Mouse (Mus musculus) C2C12 (cell line): ENCODE data around the gene Fcamr. TPM values are rescaled to one million over a fixed set of nuclear protein-coding genes. Genes with fewer than 3 reads are reported as not detected.

Source experiments
- H3K27me3 ChIP-seq: one replicate; pipeline ENCODE4 v1.6.1; 2011; ENCODE audit not compliant: control insufficient read depth, insufficient read depth, insufficient read length
- H3K36me3 ChIP-seq: one replicate; pipeline ENCODE4 v1.6.1; 2011; ENCODE audit not compliant: control insufficient read depth, insufficient read depth
- H3K4me3 ChIP-seq: one replicate; pipeline ENCODE4 v1.5.1; 2011; ENCODE audit warnings: mild to moderate bottlenecking, control low read depth; ENCODE audit not compliant: poor library complexity, insufficient read depth, severe bottlenecking
- H3K79me2 ChIP-seq: one replicate; pipeline ENCODE4 v1.6.1; 2011; ENCODE audit not compliant: control insufficient read depth, insufficient read depth
- H3K79me3 ChIP-seq: one replicate; pipeline ENCODE4 v1.6.1; 2011; ENCODE audit warnings: low read depth, control low read depth
- H3ac ChIP-seq: one replicate; pipeline ENCODE3; 2011; ENCODE audit warnings: low read depth; ENCODE audit not compliant: control insufficient read depth, insufficient read length
- CEBPB ChIP-seq: IDR thresholded peaks from one replicate; pipeline ENCODE4 v1.6.1; 2011; ENCODE audit warnings: low read depth, mild to moderate bottlenecking, control low read depth, moderate library complexity
- CTCF ChIP-seq: IDR thresholded peaks from one replicate; pipeline ENCODE4 v1.5.1; 2011; ENCODE audit not compliant: control insufficient read depth, insufficient read depth, insufficient read length
- FOSL1 ChIP-seq: IDR thresholded peaks from one replicate; pipeline ENCODE4 v1.8.0; 2011; ENCODE audit warnings: mild to moderate bottlenecking, low read length; ENCODE audit not compliant: poor library complexity, insufficient read depth, severe bottlenecking
- MAX ChIP-seq: IDR thresholded peaks from one replicate; pipeline ENCODE4 v1.6.1; 2011; ENCODE audit warnings: mild to moderate bottlenecking, control low read depth
- MYOD1 ChIP-seq: IDR thresholded peaks from one replicate; pipeline ENCODE4 v1.6.1; 2011; ENCODE audit warnings: low read depth; ENCODE audit not compliant: control insufficient read depth, insufficient read length
- MYOG ChIP-seq: IDR thresholded peaks from one replicate; pipeline ENCODE4 v1.6.1; 2011; ENCODE audit not compliant: control insufficient read depth, insufficient read length; ENCODE audit errors: extremely low read depth
- USF1 ChIP-seq: IDR thresholded peaks from one replicate; pipeline ENCODE4 v1.6.1; 2011; ENCODE audit warnings: low read depth, mild to moderate bottlenecking, control low read depth, moderate library complexity
- polyA plus RNA-seq: library from polyadenylated mRNA; unstranded; fragments of >200 nt; fragmentation: generic; extraction: Trizol; gene quantifications from one replicate; pipeline ENCODE4 v1.2.1, GENCODE M21; 2012; ENCODE audit warnings: missing spikeins

The Fcamr gene
- polyA plus RNA-seq, 1 experiment = not detected

DNA sequence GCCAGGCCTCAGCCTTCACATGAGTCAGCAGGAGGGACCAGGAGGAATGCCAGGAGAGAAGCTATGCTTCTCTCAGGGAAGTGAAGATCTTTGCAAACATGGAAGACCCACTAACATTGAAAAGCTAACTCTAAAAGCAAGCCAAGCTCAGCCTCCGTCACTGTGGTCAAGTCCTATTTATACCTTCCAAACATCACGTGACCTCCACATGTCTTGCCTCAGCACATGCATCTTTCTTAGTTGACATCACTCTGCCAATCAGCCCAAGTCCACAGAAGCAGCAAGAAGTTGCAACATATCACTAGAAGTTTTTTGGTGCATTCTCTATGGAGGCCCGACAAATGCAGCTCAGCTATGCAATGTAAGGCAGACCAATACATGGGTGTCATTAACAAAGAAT, 20.8 kb upstream of the Fcamr start:
- Histone ChIP-seq H3ac (no peak overlapping the region), H3K79me3 (no peaks in the 10 kb centered on the region), H3K4me3 (no peak overlapping the region), H3K79me2 (no peaks in the 10 kb centered on the region), H3K36me3 (no peaks in the 10 kb centered on the region), H3K27me3 (peaks cover 11% of the 10 kb centered on the region)
- TF ChIP-seq FOSL1 (no peak), USF1 (no peak), MYOG (no peak), MAX (no peak), MYOD1 (no peak), CEBPB (no peak), CTCF (no peak)

DNA sequence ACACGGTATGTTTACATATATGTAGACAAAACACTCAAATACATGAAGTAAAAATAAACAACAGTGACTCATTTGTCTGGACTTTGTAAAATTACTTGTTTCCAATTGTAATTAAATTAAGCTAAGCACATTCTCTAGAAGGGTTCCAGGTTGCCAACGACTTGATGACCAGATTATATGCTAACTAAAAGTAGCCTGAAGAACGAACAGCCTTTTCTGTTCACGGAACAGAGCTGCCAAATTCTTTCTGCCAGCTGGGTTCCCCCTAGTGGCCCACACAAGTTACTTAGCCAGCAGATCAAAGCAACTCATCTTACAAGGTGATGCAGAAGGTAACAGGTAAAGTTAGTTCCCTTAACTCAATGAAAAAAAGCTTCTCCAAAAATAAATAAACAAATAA, 16.6 kb upstream of the Fcamr start:
- Histone ChIP-seq H3K4me3 (no peak overlapping the region), H3K79me3 (no peaks in the 10 kb centered on the region), H3K27me3 (peaks cover 8% of the 10 kb centered on the region), H3K36me3 (no peaks in the 10 kb centered on the region), H3K79me2 (no peaks in the 10 kb centered on the region), H3ac (no peak overlapping the region)
- no peak for TF ChIP-seq MYOD1
- no peak for TF ChIP-seq CEBPB
- no peak for TF ChIP-seq USF1
- no peak for TF ChIP-seq MAX
- TF ChIP-seq FOSL1 = no peak
- no peak for TF ChIP-seq MYOG
- TF ChIP-seq CTCF = no peak

DNA sequence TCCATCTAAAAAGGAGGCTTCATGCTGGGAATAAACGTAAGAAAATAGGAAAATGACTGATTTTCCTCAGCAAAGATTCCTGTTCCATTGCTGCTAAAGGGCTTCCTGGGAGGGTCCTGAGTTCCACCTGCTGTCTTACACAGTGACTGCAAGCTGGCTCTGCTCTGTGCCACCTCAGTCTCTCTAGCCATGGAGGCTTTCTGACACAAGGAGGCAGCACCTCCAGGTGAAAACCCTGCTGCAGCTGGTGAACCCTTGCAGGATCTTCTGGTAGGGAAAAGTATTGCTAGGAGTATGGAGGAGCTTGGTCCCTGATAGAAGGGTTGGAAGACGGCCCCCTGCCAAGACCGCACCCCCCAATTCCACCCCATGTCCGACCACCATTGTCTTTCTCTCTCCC, 13.7 kb upstream of the Fcamr start:
- no peaks in the 10 kb centered on the region for H3K79me2 ChIP-seq
- peaks cover 4% of the 10 kb centered on the region for H3K27me3 ChIP-seq
- TF ChIP-seq MYOD1 (no peak), FOSL1 (no peak), CEBPB (no peak), USF1 (no peak), MYOG (no peak), CTCF (no peak), MAX (no peak)
- H3ac ChIP-seq = no peak overlapping the region
- H3K36me3 ChIP-seq = no peaks in the 10 kb centered on the region
- H3K4me3 ChIP-seq = no peak overlapping the region
- no peaks in the 10 kb centered on the region for H3K79me3 ChIP-seq

DNA sequence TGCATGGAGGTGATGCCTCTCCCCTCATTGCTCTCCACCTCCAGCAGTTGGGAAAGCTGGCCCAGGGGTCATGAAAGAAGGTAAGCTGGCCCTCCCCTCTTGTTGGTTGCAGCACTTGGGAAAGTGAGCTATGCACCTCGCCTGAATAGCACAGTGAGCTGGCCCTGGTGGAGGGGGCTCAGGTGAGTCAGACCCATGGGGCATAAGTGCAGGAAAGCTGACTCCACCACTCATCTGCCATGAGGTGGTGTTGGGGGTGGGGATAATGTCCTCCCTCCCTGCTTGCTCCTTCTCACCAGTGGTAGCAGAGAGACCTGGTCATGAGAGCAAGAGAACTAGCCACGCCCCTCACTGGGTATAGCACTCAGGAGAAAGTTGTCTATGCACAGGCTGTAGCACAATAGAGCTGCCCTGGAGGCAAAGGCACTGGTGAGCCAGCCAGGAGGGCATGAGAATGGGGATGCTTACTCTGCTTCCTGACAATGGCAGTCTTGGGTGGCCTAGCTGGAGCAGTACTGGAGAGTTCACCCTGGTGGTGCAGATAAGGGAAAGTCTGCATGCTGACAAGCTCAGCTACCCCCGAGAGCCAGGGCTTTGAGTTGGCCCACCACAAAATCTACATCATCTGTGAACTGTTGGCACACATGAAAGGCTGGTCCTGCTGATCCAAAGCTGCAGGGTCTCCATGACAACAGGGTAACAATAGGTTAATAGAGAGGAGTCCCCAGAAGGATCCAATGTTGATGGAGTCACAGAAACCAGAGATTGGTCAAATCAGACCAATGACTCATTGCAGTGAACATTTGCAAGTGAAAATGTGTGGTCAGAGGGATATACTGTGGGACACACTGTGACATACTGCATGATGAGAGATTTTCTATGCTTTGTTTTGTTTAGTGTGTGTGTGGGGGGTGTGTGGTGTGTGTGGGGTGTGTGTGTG, 10.9 kb upstream of the Fcamr start:
- Histone ChIP-seq H3K79me3 (no peaks in the 10 kb centered on the region), H3K79me2 (no peaks in the 10 kb centered on the region), H3K27me3 (peaks cover 2% of the 10 kb centered on the region), H3ac (no peak overlapping the region), H3K36me3 (no peaks in the 10 kb centered on the region), H3K4me3 (no peak overlapping the region)
- TF ChIP-seq MYOG (no peak), MAX (no peak), CEBPB (no peak), MYOD1 (no peak), CTCF (no peak), FOSL1 (no peak), USF1 (no peak)

DNA sequence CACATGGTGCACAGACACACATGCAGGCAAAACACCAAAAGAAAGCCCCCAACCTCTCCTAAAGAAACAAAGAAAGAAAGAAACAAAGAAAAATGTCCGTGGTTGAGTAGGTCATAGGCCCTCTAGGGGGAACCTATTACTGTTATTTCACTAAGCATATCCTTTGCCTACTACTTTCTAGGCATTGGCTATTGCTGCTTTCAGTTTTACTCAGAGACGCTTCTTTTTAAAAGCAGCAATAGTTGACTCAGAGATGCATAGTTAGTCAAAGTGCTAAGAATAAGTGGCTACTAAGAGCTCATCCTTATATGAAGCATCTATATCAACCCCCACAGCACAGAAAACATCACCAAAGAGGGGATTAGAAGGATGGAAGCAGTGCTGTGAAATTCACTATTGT, 5.4 kb upstream of the Fcamr start:
- Histone ChIP-seq H3K36me3 (no peaks in the 10 kb centered on the region), H3K4me3 (no peak overlapping the region), H3K27me3 (no peaks in the 10 kb centered on the region), H3ac (no peak overlapping the region), H3K79me3 (no peaks in the 10 kb centered on the region), H3K79me2 (no peaks in the 10 kb centered on the region)
- TF ChIP-seq USF1 (no peak), MAX (no peak), MYOG (no peak), CEBPB (no peak), MYOD1 (no peak), FOSL1 (no peak), CTCF (no peak)
